Mouse (Mus musculus): Measurements from ENCODE around the gene Nmnat1. TPM values are rescaled to one million over a fixed set of nuclear protein-coding genes. Genes with fewer than 3 reads are reported as not detected.
A peak's percentile ranks its signal among the peaks of the same experiment; 100 is the strongest.

Gene Nmnat1
- polyA plus RNA-seq (2014; fragmentation: Nextera tagmentation; extraction: Ambion mirVana) = 14.6 and 14.9 TPM in 2 replicates

GRCm38 (mm10) chr4:149485053-149485824 lies at the start of gene Nmnat1, which contains the start of gene Lzic:
Gene Nmnat1, minus strand, starts transcription at chr4:149485202.
Gene Lzic, plus strand, starts transcription at chr4:149485229.
- H3K9me3 ChIP-seq (ENCODE audit: control insufficient read depth, low read length) = no peaks in the 10 kb centered on the region
- H3K4me2 ChIP-seq (ENCODE audit: low read depth) = peak within 1 kb of the TSS; percentile 80
- H3K27ac ChIP-seq (ENCODE audit: low read depth, low read length) = 0 out of 2 replicates have a peak within 1 kb of the TSS, but pooled peaks have one; percentile 41
- DNase-seq (ENCODE audit: low spot score) = peak; percentile 95
- ATAC-seq (ENCODE audit: insufficient read depth, low FRiP score, low TSS enrichment) = peak; percentile 97
- H3K27me3 ChIP-seq (ENCODE audit: control insufficient read depth, insufficient read depth, low read length) = no peaks in the 10 kb centered on the region
- peaks cover 8% of the 10 kb centered on the region; the same call in 1 of the 2 replicates for H3K36me3 ChIP-seq (ENCODE audit: control insufficient read depth, insufficient read depth, low read length)
- H3K4me1 ChIP-seq (ENCODE audit: control insufficient read depth, insufficient read depth, low read length) = peaks cover 7% of the 10 kb centered on the region
- H3K9ac ChIP-seq (ENCODE audit: low read length) = peak within 1 kb of the TSS; percentile 64
- H3K4me3 ChIP-seq (ENCODE audit: low read depth, low read length) = peak within 1 kb of the TSS; percentile 73
- WGBS = 0% methylated on average over 59 of the region's 60 CpGs

DNA sequence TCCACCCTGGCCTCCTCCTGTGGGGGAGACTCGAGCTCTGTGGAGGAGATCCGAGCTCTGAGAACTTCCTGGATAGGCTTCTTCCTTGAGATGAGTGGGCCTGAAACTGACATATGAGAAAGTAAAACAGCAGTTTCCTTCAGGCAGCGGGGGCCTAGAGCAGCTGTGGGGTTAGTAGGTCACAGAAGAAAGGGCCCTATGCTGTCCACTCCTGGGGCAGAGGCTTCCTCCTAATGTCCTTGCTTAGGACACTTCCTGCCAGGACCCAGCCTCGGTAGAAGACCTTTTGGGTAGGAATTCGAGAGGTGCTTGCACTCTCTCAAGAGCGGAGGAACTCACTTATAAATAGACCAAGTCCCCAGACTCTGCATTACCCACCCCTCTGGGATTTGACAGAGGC lies 44.7 kb upstream of the Nmnat1 start:
- Histone ChIP-seq H3K4me2 (ENCODE audit: low read depth) (no peak overlapping the region), H3K27ac (ENCODE audit: low read depth, low read length) (no peak overlapping the region), H3K36me3 (ENCODE audit: control insufficient read depth, insufficient read depth, low read length) (0 out of 2 replicates have a peak, but pooled peaks cover 2% of the 10 kb centered on the region), H3K9ac (ENCODE audit: low read length) (no peak overlapping the region), H3K4me1 (ENCODE audit: control insufficient read depth, insufficient read depth, low read length) (peaks cover 13% of the 10 kb centered on the region), H3K4me3 (ENCODE audit: low read depth, low read length) (no peak overlapping the region), H3K9me3 (ENCODE audit: control insufficient read depth, low read length) (no peaks in the 10 kb centered on the region), H3K27me3 (ENCODE audit: control insufficient read depth, insufficient read depth, low read length) (no peaks in the 10 kb centered on the region)
- no peak for ATAC-seq (ENCODE audit: insufficient read depth, low FRiP score, low TSS enrichment)
- no peak for DNase-seq (ENCODE audit: low spot score)
- WGBS = 71% methylated on average over 6 of the region's 6 CpGs

DNA sequence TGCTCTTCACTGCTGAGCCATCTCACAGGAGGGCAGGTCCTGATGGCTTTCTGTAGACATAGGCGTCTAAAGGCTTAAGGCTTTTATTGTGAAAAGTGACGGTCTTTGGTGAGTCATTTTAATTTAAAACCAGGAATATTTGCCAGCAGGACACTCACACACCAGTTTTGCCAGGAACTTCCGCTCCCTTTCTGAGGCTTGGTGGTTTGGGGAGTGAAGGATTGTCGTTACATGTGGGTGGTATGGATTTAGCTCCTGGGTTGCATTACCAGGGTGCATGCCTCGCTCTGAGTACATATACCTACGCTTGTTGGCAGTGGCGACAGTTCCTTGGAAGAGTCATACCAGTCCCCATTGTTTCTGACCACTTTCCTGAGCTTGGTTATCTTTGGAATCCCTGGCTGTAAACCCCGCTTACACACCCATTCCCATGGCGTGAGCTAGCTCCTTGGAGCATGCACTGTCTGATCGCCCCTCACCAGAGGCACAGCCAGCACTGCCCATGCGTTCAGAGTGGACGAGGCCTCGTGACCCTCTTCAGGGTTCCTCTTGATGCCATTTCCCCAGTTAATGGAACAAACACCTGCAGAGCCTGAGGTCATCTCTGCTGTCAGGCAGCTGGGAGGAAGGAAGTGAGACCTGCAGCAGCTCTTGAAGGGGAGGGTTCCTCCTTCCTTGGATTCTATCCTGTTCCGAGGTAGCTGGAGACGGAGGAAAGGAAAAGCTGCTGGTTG lies 42.8 kb upstream of the Nmnat1 start:
- Histone ChIP-seq H3K4me2 (ENCODE audit: low read depth) (no peak overlapping the region), H3K9me3 (ENCODE audit: control insufficient read depth, low read length) (no peaks in the 10 kb centered on the region), H3K9ac (ENCODE audit: low read length) (no peak overlapping the region), H3K4me3 (ENCODE audit: low read depth, low read length) (no peak overlapping the region), H3K27me3 (ENCODE audit: control insufficient read depth, insufficient read depth, low read length) (no peaks in the 10 kb centered on the region), H3K4me1 (ENCODE audit: control insufficient read depth, insufficient read depth, low read length) (peaks cover 13% of the 10 kb centered on the region), H3K36me3 (ENCODE audit: control insufficient read depth, insufficient read depth, low read length) (0 out of 2 replicates have a peak, but pooled peaks cover 2% of the 10 kb centered on the region), H3K27ac (ENCODE audit: low read depth, low read length) (no peak overlapping the region)
- DNase-seq (ENCODE audit: low spot score) (no peak), ATAC-seq (ENCODE audit: insufficient read depth, low FRiP score, low TSS enrichment) (no peak)
- 73% methylated on average over 15 of the region's 15 CpGs for WGBS

DNA sequence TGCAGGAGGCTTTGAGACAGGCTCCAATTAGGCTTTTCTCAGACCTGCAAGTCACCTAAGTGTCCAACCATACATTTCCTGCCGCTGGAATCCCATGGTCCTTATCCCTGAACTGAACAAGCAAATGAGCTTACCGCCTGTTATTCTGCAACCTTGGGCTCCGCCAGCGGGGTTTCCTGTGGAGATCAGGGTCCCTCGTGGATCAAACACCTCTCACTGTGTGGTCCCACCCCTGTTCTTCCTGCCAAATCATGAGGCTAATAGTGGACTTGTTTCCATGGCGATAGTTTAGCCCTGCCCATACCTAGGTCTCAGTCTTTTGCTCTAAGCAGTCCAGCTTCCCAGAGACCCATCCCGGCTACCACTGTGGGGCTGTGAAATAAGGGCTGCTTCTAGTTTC lies 41.3 kb upstream of the Nmnat1 start:
- Histone ChIP-seq H3K36me3 (ENCODE audit: control insufficient read depth, insufficient read depth, low read length) (0 out of 2 replicates have a peak, but pooled peaks cover 2% of the 10 kb centered on the region), H3K27me3 (ENCODE audit: control insufficient read depth, insufficient read depth, low read length) (no peaks in the 10 kb centered on the region), H3K4me1 (ENCODE audit: control insufficient read depth, insufficient read depth, low read length) (peaks cover 13% of the 10 kb centered on the region), H3K4me2 (ENCODE audit: low read depth) (no peak overlapping the region), H3K27ac (ENCODE audit: low read depth, low read length) (no peak overlapping the region), H3K9ac (ENCODE audit: low read length) (no peak overlapping the region), H3K9me3 (ENCODE audit: control insufficient read depth, low read length) (no peaks in the 10 kb centered on the region), H3K4me3 (ENCODE audit: low read depth, low read length) (no peak overlapping the region)
- DNase-seq (ENCODE audit: low spot score) (no peak), ATAC-seq (ENCODE audit: insufficient read depth, low FRiP score, low TSS enrichment) (no peak)
- 39% methylated on average over 7 of the region's 7 CpGs for WGBS

- no peak for DNase-seq (ENCODE audit: low spot score)
- no peak overlapping the region for H3K4me3 ChIP-seq (ENCODE audit: low read depth, low read length)
- H3K27ac ChIP-seq (ENCODE audit: low read depth, low read length) = no peak overlapping the region
- H3K27me3 ChIP-seq (ENCODE audit: control insufficient read depth, insufficient read depth, low read length) = no peaks in the 10 kb centered on the region
- 0 out of 2 replicates have a peak, but pooled peaks cover 2% of the 10 kb centered on the region for H3K36me3 ChIP-seq (ENCODE audit: control insufficient read depth, insufficient read depth, low read length)
- H3K4me1 ChIP-seq (ENCODE audit: control insufficient read depth, insufficient read depth, low read length) = peaks cover 13% of the 10 kb centered on the region
- H3K9me3 ChIP-seq (ENCODE audit: control insufficient read depth, low read length) = no peaks in the 10 kb centered on the region
- 65% methylated on average over 6 of the region's 6 CpGs for WGBS
- no peak overlapping the region for H3K9ac ChIP-seq (ENCODE audit: low read length)
- H3K4me2 ChIP-seq (ENCODE audit: low read depth) = no peak overlapping the region
- ATAC-seq (ENCODE audit: insufficient read depth, low FRiP score, low TSS enrichment) = no peak
These were observed 40.8 kb upstream of the Nmnat1 start for GRCm38 (mm10) chr4:149525811-149526210.

DNA sequence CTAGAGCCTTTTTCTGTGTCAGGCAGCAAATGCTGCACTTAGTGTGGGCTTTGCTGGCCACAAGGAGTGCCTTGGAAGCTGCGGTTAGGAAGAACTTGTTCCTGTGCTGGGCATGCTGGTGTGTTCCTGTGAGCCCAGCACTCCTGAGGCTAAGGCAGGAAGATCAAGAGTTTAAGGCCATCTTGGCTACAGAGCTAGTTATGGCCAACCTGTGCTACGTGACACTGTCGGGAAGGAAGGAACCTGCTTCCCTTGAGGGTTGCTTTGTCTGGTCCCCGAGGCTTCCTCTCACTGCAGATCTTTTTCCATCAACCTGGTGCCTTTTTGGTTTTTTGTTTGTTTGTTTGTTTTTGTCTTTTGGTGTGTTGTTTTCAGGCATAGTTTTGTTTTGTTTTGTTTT lies 40.2 kb upstream of the Nmnat1 start:
- Histone ChIP-seq H3K9me3 (ENCODE audit: control insufficient read depth, low read length) (no peaks in the 10 kb centered on the region), H3K27me3 (ENCODE audit: control insufficient read depth, insufficient read depth, low read length) (no peaks in the 10 kb centered on the region), H3K9ac (ENCODE audit: low read length) (no peak overlapping the region), H3K36me3 (ENCODE audit: control insufficient read depth, insufficient read depth, low read length) (0 out of 2 replicates have a peak, but pooled peaks cover 2% of the 10 kb centered on the region), H3K27ac (ENCODE audit: low read depth, low read length) (no peak overlapping the region), H3K4me2 (ENCODE audit: low read depth) (no peak overlapping the region), H3K4me3 (ENCODE audit: low read depth, low read length) (no peak overlapping the region), H3K4me1 (ENCODE audit: control insufficient read depth, insufficient read depth, low read length) (peaks cover 13% of the 10 kb centered on the region)
- DNase-seq (ENCODE audit: low spot score) (no peak), ATAC-seq (ENCODE audit: insufficient read depth, low FRiP score, low TSS enrichment) (no peak)
- 89% methylated on average over 4 of the region's 4 CpGs for whole genome bisulfite sequencing

GRCm38 (mm10) chr4:149523961-149524360 lies 39.0 kb upstream of the Nmnat1 start:
- DNase-seq (ENCODE audit: low spot score) (no peak), ATAC-seq (ENCODE audit: insufficient read depth, low FRiP score, low TSS enrichment) (no peak)
- H3K4me3 ChIP-seq (ENCODE audit: low read depth, low read length) = no peak overlapping the region
- H3K27ac ChIP-seq (ENCODE audit: low read depth, low read length) = no peak overlapping the region
- no peaks in the 10 kb centered on the region for H3K9me3 ChIP-seq (ENCODE audit: control insufficient read depth, low read length)
- H3K4me2 ChIP-seq (ENCODE audit: low read depth) = no peak overlapping the region
- H3K36me3 ChIP-seq (ENCODE audit: control insufficient read depth, insufficient read depth, low read length) = 0 out of 2 replicates have a peak, but pooled peaks cover 2% of the 10 kb centered on the region
- no peak overlapping the region for H3K9ac ChIP-seq (ENCODE audit: low read length)
- H3K27me3 ChIP-seq (ENCODE audit: control insufficient read depth, insufficient read depth, low read length) = no peaks in the 10 kb centered on the region
- WGBS = 82% methylated on average over 6 of the region's 6 CpGs
- H3K4me1 ChIP-seq (ENCODE audit: control insufficient read depth, insufficient read depth, low read length) = peaks cover 18% of the 10 kb centered on the region

GRCm38 (mm10) chr4:149521258-149521657 lies 36.3 kb upstream of the Nmnat1 start:
- no peak overlapping the region for H3K27ac ChIP-seq (ENCODE audit: low read depth, low read length)
- H3K9me3 ChIP-seq (ENCODE audit: control insufficient read depth, low read length) = no peaks in the 10 kb centered on the region
- H3K4me1 ChIP-seq (ENCODE audit: control insufficient read depth, insufficient read depth, low read length) = peaks cover 18% of the 10 kb centered on the region
- 0 out of 2 replicates have a peak, but pooled peaks cover 2% of the 10 kb centered on the region for H3K36me3 ChIP-seq (ENCODE audit: control insufficient read depth, insufficient read depth, low read length)
- no peak overlapping the region for H3K4me3 ChIP-seq (ENCODE audit: low read depth, low read length)
- ATAC-seq (ENCODE audit: insufficient read depth, low FRiP score, low TSS enrichment) (no peak), DNase-seq (ENCODE audit: low spot score) (no peak)
- no peaks in the 10 kb centered on the region for H3K27me3 ChIP-seq (ENCODE audit: control insufficient read depth, insufficient read depth, low read length)
- no peak overlapping the region for H3K4me2 ChIP-seq (ENCODE audit: low read depth)
- 74% methylated on average over 10 of the region's 10 CpGs for WGBS
- no peak overlapping the region for H3K9ac ChIP-seq (ENCODE audit: low read length)

All from neural tube, embryonic 11.5 days (tissue).